Comparison of ENCODE assay signal across 8 mouse cellular contexts in genomic region chr11:61930098-61930517, GRCm38 (mm10). TPM values are rescaled to one million over a fixed set of nuclear protein-coding genes. Genes with fewer than 3 reads are reported as not detected.
DNase-seq lines count a peak whose midpoint lies in the region; ATAC-seq and TF ChIP-seq lines count a peak whose summit lies in the region.

Gene Akap10, minus strand, starts transcription at chr11:61930252.

- H3K36me3 ChIP-seq in hindbrain, embryonic 10.5 days = peaks cover 6% of the 10 kb centered on the region
- H3K36me3 ChIP-seq in lung, postnatal 0 days (ENCODE audit: insufficient read depth, low read length) = no peaks in the 10 kb centered on the region

- H3K27me3 ChIP-seq in hindbrain, embryonic 10.5 days (ENCODE audit: insufficient read depth, poor library complexity, severe bottlenecking) = no peaks in the 10 kb centered on the region
- no peaks in the 10 kb centered on the region for H3K27me3 ChIP-seq in lung, postnatal 0 days (replicated peaks; ENCODE audit: insufficient read depth, low read length)

- peak; percentile 92 for ATAC-seq in frontal cortex, adult (ENCODE audit: low TSS enrichment)
- peak; percentile 99 for ATAC-seq in lung, postnatal 0 days

- H3K4me3 ChIP-seq in hindbrain, embryonic 10.5 days = peak within 1 kb of the TSS; percentile 93
- H3K4me3 ChIP-seq in lung, postnatal 0 days (ENCODE audit: low read depth, low read length) = peak within 1 kb of the TSS; percentile 98

- peak within 1 kb of the TSS; percentile 89 for H3K9ac ChIP-seq in lung, postnatal 0 days (replicated peaks; ENCODE audit: low read depth)

- under 1% methylated on average over 43 of the region's 43 CpGs for WGBS in hindbrain, embryonic 10.5 days
- WGBS in lung, postnatal 0 days = under 1% methylated on average over 39 of the region's 43 CpGs

- no peaks in the 10 kb centered on the region for H3K9me3 ChIP-seq in hindbrain, embryonic 10.5 days
- H3K9me3 ChIP-seq in lung, postnatal 0 days (ENCODE audit: low read length) = no peaks in the 10 kb centered on the region

- H3K4me2 ChIP-seq in lung, postnatal 0 days (replicated peaks; ENCODE audit: low read depth, low read length) = peak within 1 kb of the TSS; percentile 72

- TF ChIP-seq CTCF in lung, postnatal 0 days (IDR thresholded peaks at IDR 0.05) = no peak

- peak; percentile 95 for DNase-seq in MN1 (ENCODE audit: low spot score)
- peak; percentile 93 for DNase-seq in cerebellum, adult 9-10 months
- DNase-seq in hindbrain, embryonic 10.5 days (ENCODE audit: low spot score) = peak; percentile 93
- peak; percentile 96 for DNase-seq in layer of hippocampus, adult 9-11 months
- DNase-seq in lung, postnatal 0 days (ENCODE audit: low spot score) = peak; percentile 98
- peak; percentile 85 for DNase-seq in ovary, postnatal 14 days (ENCODE audit: low spot score)
- DNase-seq in thymus, postnatal 14 days = peak; percentile 97

- H3K4me1 ChIP-seq in hindbrain, embryonic 10.5 days (replicated peaks) = peaks cover 29% of the 10 kb centered on the region
- H3K4me1 ChIP-seq in lung, postnatal 0 days (ENCODE audit: insufficient read depth, low read depth, low read length) = peaks cover 9% of the 10 kb centered on the region; the same call in 1 of the 2 replicates

- peak within 1 kb of the TSS; percentile 98 for H3K27ac ChIP-seq in hindbrain, embryonic 10.5 days
- H3K27ac ChIP-seq in lung, postnatal 0 days (ENCODE audit: low read length) = peak within 1 kb of the TSS; percentile 94

- TF ChIP-seq EP300 in lung, postnatal 0 days (IDR thresholded peaks at IDR 0.05) = no peak

RNA-seq across cellular contexts. Expression of gene Akap10, which starts in this region (rescaled TPM):
- polyA plus RNA-seq in hindbrain, embryonic 10.5 days (2016; fragmentation: Nextera tagmentation; extraction: Ambion mirVana) = 13.6 and 14.3 TPM in 2 replicates
- polyA plus RNA-seq in lung, postnatal 0 days (2015; fragmentation: Nextera tagmentation; extraction: Ambion mirVana) = 7.6 and 10.2 TPM in 2 replicates

Comparison
In these comparisons a context has a peak if more than half of its experiments do, and no peak if none do; other contexts are left out.
1. Peak in every context shown above with its lines: DNase-seq, ATAC-seq, H3K4me3 ChIP-seq and H3K27ac ChIP-seq.